Mouse (Mus musculus) left cerebral cortex, postnatal 10 days (tissue): ENCODE measurements around the gene Casd1. TPM values are rescaled to one million over a fixed set of nuclear protein-coding genes. Genes with fewer than 3 reads are reported as not detected.

ENCODE experiments used
- DNase-seq, 2 experiments: peaks; one replicate each; pipeline ENCODE4 v3.0.0; 2021 to 2022; ENCODE audit warnings: low spot score in 2 of 2, mixed read lengths in 1 of 2; ENCODE audit errors: extremely low spot score in 1 of 2
- intact Hi-C: fragments of 180-260 bp; cut with DNase I; formaldehyde crosslinking; loops from one replicate; pipeline ENCODE4 v1.15.1; 2025
- total RNA-seq, 2 experiments: library from RNA; stranded (reverse); gene quantifications; 2 replicates each; pipeline ENCODE4 v1.2.3; 2021

The Casd1 gene
- total RNA-seq, result 10 to 100 TPM; 53.0 to 63.8 TPM

DNA sequence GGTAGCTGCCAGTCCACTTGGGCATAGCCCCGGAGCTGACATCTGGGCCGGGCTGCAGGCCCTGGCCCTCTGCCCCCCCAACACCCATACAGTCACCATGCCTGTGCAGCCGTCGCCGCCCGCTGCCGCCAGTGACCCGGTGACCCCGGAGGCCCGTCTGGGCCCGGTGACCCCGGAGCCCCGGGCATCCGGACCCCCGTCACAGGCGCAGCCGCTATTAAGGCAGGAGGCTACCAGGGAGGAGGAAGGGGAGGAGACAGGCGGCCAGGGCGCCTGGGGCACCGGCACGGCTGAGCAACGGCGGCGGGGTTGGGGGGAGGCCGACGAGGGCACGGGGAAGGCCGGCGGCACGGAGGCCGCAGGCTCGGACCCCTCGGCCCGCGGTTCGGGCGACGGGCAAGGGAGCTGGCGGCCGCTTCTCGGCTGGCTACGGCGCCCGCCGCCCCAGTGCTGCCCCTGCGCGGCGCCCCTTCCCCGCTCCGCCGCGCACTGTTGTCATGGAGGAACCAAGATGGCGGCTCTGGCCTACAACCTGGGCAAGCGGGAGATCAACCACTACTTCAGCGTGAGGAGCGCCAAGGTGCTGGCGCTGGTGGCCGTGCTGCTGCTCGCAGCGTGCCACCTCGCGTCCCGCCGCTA lies at the start of gene Casd1:
Casd1 (plus strand) TSS at position 182 of the 639 bp plus-strand sequence.
- peak; percentile 35 to 79 for DNase-seq

DNA sequence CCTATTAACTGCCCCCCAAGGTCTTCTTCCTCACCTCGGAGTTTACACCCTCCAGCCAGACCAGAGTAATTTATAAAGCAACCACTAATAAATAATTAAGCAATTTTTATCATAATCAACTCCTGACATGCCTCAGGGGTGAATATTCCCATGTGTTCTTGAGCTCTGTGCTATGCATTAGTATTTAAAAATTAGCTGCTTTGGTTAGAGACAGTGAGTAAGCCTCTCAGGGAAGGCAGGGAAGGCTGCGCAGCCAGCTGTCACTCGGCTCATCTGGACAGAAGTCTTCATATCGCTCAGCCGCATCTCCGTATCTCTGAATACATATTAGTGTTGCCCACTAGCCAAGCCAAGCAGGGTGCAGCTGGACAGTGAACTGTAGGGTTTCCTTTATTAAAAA lies 45.3 kb upstream of the Casd1 start:
- intact Hi-C loops, result loop anchor here (10.0 kb wide), 1 partner anchor 559 kb away; no protein-coding TSS in a partner anchor
- no peak for DNase-seq

More for the DNA sequence above, at the start of gene Casd1:
- intact Hi-C loops, result no loop called here

DNA sequence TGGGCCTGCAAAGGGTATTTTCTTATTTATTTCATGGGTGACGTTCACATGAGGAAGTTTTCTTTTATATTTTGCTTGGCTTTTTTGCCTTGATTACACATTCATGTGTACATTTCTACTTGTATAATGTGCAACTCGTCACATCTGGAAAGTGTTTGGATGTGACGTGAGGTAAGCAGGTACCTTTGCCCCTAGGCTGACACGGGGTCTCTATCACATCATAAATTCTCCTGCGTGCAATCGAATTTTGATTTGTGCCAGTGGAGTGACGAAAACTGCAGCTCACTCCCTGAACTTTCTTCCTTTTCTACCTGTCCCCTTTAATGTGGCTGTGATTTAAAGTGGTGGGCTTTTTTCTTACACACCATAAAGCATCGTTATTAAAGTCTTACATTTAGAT lies 43.6 kb upstream of the Casd1 start:
- intact Hi-C loops, result loop anchor here (10.0 kb wide), 1 partner anchor 558 kb away; no protein-coding TSS in a partner anchor
- DNase-seq, result no peak

DNA sequence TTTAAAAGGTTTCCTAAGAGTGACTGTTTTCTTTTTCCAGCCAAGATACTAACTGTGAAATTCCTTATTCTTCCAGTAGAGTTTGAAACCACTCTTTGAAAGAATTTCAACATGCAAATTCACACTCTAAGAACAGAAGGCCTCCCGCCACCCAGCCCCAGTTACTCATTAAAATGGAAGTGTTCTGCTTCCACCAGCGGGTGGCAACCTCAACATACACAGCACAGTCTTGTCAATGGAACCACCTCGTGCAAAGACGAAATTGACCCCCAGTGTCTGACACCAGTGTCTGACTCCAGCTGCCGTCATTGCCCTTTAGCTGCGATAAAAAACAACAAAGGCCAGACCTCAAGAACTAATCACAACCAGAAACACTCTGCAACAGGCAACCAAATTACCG lies 43.0 kb upstream of the Casd1 start:
- peak; percentile 50 to 56 for DNase-seq
- intact Hi-C loops, result loop anchor here (10.0 kb wide), 1 partner anchor 557 kb away; no protein-coding TSS in a partner anchor

DNA sequence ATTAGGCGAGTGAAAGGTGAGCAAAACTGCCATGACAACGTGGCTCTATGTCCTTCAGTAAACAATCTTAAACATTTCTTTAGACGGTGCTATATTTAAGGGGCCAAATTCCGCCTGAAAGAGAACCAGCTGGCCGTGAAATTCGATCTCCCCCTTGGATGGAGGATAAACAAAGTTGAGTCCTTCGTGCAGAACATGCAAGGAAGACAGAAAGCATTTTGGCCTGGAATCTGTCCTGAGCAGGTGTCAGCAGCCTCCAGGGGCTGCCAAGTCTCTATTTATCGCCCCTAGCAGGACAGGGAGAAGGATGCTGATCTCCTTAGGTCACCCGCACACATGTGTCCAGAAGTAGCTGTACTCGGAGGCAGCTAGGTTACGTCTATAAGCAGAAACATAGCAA lies 39.5 kb upstream of the Casd1 start:
- DNase-seq, result no peak
- intact Hi-C loops, result no loop called here

DNA sequence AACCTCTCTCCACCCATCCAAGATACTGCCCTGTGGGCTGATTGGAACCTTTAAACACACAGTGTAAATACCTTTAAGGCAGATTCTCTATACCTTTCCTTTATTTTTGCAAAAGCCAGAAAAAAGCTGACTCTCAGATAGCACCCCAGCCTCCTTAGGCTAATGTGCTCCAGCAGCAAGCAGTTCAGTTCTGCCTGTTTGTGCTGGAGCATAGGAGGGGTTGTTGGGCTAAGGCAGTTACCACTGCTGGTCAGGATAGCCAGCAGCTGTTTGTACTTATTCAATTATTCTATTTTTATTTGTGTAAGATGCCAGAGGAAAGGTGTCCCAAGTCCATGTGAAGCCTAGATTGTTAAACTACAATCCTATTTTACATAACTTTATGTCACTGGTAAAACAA lies 39.0 kb upstream of the Casd1 start:
- intact Hi-C loops, result no loop called here
- DNase-seq, result no peak

DNA sequence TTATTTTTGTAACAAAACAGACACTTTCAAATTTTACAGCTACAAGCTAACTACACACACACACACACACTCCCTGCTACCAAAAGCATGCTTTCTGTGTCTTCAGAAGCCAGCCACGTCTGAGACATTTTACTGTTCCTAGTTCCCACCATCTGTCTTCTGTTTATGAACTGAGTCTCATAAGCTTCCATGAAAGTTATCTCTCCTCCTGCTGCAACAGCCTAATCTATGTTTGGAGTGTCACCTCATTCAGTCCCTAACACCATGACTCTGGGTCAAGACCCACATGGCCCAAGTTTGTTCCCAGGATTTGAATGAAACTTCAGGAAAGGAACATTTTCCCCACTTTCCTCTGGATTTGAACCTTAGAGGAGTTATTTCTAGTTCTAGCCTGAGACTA lies 38.2 kb upstream of the Casd1 start:
- DNase-seq, result no peak
- intact Hi-C loops, result no loop called here

DNA sequence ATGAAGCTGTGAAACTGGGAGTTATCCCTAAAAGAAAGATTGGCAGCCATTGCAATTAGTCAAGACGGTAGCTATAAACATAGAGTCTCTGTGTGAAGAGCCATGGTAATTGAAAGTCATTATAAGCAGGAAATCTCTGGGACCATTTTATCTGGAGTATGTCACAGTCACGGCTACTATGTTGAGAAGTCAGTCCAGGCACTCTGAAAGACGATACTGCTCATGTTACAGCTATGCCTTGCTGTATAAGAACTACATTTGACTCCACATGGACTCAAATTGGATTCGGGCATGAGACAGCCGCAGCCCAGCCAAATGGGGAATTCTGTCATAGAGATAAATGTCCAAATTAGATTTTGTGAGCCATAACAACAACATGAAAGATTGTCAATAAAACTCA lies 37.2 kb upstream of the Casd1 start:
- intact Hi-C loops, result no loop called here
- no peak for DNase-seq

DNA sequence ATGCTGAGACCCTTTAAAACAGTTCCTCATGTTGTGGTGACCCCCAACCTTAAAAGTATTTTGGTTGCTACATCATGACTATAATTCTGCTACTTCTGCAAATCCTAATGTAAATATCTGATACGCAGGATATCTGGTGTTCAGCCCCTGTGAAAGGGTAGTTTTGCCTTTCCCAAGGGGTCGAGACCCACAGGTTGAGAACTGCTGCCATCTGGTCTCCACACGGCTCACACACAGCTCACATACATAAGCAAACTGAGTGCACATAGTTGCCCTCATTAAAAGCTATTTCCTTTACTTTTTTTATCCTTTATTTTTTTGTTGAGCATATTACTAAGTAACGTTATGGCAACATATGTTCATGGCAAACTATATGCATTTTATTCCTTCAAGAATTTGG lies 30.2 kb upstream of the Casd1 start:
- DNase-seq, result no peak
- intact Hi-C loops, result no loop called here

DNA sequence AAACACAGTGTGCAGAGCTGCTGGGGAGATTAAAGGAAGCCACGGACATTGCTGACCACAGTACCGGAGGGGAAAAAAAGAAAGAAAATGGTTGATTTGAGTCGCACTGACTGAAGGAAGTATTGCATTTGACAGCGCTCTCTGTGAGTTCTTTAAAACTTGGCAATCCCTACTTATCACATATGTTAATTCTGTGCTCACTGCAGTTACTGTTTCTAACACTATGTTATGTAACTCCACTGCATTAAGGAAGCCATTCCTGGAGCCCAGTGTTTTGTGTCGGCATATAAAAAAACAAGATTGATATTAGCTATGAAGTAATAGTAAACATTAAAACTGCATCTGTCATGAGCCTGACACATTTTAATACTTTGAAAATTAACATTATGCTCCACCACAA lies 22.9 kb upstream of the Casd1 start:
- DNase-seq, result no peak

DNA sequence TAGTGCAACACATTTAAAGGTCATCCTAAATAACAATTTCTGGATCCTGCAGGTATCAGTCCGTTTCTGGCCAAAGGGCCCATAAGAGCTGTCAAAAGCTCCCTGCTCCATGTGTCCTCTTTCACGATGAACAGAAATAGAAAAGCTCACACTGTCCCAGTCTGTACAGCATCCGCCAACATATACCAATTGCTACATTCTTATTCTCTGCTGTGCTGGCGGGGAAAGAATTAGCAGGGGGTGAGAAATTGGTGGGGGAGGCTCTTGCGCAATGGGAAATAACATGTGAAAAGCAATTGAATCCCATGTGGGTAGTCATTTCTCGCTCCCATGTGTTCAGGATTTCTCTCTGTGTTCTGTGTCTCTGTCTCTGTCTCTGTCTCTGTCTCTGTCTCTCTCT lies 22.3 kb upstream of the Casd1 start:
- DNase-seq, result no peak
- intact Hi-C loops, result no loop called here

More for the DNA sequence above, 22.9 kb upstream of the Casd1 start:
- intact Hi-C loops, result no loop called here

DNA sequence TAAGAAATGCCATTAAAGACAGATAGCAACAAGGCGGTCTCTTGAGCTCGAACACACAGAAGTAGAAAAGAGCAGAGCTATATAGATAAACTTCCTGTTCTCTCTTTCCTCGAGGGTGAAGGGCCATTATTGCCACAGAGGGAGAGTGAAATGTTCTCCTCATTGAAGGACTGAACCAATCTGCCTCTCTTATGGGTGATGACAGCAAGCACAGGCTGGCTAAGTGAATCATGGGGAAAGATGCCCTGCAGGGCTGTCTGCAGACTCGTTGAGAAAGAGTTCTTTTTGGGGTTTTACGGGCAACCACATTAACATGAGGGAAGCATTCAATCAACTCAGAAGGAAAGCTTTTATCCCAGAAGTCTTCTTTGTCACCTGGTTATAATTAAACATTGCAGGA lies 21.0 kb upstream of the Casd1 start:
- DNase-seq, result no peak
- intact Hi-C loops, result no loop called here

DNA sequence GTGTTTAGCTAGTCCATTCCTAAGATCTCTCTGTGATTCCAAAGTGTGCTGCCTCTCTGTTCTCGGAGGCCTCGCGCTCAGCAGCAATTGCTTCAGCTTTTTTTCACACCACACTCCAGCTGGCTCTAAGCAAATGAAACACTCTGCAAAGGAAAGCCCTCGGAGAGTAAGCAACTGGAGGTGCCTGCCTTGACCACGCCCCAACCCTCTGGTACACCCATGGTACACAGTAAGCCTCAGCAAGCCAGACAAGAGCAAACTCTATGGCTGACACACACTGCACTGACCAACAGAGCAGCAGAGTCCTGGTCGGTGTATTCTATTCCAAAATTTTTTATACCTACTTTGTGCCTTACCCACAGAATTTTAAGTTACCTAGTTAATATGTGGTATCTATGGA lies 17.2 kb upstream of the Casd1 start:
- intact Hi-C loops, result no loop called here
- no peak for DNase-seq

DNA sequence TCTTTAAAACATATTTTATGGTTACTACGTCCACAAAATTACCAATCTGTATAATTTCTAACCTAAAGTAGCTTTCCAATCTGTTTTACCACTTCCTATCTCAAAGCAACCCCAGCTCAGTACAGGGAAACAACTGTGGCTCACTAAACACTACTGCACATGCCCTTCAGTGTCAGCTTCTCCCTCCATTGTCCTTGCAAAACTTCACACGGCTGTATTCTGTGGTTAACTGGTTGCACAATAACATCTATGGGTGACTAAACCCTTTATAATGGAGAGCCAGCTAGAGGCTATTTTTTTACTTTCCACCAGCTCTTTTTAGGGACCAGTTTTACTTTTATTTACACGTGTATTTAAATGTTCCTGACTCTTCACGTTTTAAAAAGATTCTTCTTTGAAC lies 12.7 kb upstream of the Casd1 start:
- intact Hi-C loops, result no loop called here
- no peak for DNase-seq

DNA sequence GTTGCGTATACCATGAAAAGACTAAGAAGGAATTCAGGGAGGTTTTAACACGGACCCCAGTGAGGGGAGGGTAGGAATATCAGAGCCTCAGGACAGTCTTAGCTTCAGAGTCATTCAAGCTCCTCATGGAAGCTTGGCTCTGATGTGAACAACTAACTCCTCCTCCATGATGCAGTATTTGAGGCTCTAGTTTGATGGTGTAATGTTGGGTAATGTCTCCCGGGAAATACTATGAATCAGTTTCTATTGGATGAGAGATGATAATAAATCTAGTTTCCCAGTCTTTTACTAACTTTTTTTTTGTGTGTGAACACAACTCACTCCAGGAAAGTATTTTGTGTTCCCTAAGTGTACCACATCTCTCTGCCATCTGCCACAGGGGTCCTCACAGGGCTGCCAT lies 11.9 kb upstream of the Casd1 start:
- no peak for DNase-seq
- intact Hi-C loops, result no loop called here

DNA sequence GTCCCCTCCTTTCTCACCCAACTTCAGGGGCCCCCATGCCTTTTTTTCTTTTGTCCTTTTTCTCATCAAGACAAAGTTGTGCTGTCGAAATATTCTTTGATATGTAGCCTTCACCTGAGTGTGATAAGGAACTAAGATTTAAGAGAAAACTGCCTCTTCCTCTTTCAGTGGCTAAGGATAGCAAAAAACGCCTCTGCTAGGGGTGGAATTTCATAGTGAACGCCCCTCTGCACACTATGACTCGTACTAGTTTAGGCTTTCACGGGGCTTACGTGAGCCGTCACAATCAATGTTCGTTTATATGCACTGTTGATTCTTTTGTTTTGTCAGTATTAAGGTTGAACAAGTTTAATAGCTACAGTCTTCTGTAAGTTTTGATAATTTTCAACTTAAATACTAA lies 10.6 kb upstream of the Casd1 start:
- no peak for DNase-seq
- intact Hi-C loops, result no loop called here

DNA sequence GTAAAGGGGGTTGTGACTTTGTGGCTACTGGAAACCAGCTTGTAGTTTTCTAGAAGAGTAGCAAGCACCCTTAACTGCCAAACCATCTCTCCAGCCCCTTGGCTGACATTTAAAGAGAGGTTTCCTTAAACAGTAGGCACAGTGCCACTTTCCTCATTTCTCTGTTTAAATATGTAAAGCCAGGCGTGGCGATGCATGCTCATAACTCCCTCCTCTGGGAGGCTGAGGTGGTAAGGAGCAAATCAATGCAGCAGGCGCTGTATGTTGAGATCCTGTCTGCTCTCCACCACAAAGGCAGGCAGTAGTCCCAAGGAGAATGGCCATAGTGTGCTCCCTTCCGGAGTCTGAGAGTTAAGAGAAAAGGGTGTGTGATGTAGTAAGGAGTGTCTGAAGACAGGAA lies 2.9 kb upstream of the Casd1 start:
- DNase-seq, result no peak
- intact Hi-C loops, result no loop called here

DNA sequence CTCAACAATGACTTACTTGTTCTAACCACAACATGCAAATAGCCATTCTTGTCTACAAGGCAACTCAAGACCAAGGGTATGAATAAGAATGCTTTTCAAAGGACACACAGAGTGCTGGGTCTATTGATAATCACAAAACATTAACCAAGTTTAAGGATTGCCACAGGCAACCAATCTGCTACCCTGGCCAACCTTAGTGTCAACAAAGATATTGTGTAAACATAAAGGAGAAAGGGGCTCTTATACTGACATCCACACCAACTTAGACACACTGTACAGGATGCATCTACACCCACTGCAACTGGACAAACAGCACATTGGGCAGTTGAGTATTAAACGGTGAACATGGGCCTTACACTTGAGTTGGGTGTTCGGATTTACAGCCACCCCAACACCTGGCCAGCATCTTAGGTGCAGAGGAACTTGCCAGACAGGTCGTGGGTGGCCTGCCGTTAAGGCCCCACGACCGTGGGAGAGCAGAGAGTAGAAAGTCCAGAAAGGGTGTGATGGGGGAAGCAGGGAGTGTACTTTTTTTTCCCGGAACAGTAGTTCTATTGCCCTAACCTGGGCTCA lies 468 bp upstream of the Casd1 start:
- no peak for DNase-seq
- intact Hi-C loops, result no loop called here

DNA sequence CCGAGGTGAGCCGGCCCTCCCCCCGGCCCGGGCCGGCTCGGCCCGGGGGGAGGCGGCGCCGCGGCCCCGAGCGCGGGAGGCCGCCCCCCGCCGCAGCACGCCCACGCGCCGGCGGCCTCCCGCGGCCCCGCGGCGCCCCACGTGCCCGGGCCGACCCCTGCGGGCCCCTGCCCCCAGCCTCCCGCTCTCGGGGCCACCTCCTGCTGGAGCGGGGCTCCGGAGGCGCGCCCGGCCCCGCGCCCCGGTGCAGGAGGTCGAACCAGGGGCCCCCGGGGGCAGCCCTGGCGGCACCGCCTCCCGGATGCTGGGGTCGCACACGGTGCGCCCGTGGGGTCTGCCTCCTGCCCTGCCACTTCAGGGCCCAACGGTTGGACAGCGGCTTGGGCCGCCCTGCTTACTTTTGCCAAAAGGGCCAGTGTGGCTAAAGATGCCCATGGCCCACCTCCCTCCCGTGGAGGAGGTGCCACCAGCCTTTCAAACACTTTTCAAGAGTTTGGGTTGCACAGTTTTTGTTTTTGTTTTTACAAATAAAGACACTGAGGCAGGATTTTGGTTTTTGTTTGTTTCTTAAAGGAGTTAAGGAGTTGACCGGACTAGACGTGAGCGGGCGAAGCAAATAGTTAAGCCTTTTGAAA lies 775 bp downstream of the Casd1 start:
- intact Hi-C loops, result no loop called here
- DNase-seq, result peak in 1 of 2 experiments; percentile 54

DNA sequence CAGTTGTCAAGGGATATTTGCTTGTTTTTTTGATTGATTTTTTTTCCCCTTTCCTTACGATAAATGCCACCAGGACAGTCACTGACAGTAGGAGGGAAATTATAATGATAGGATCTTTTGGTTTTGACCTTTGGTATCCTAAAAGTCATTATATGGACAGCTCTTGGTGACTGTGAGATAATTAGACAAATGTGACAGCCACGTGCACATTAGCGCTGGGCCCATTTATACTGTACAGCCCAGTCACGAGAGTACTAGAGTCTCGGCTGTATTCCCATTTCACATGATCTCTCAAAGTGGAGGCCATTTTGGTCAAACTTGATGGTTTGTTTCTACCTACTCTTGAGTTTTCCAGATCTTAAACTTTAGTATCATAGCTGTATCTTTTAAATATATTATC lies 1.4 kb downstream of the Casd1 start:
- intact Hi-C loops, result no loop called here
- DNase-seq, result no peak
